Mouse (Mus musculus) heart, embryonic 10.5 days (tissue): Measurements from ENCODE around the gene Cmtm7. TPM values are rescaled to one million over a fixed set of nuclear protein-coding genes. Genes with fewer than 3 reads are reported as not detected.

Experiments used
- DNase-seq: peaks from one replicate; pipeline ENCODE4 v3.0.0-alpha.2; 2017; ENCODE audit warnings: low spot score
- H3K27ac ChIP-seq: fragments of 300-500 bp; sonication (generic); 2 replicates; pipeline ENCODE4 v1.5.1; 2016; ENCODE audit warnings: mild to moderate bottlenecking
- H3K27me3 ChIP-seq: fragments of 300-500 bp; sonication (generic); 2 replicates; pipeline ENCODE4 v1.6.1; 2016; ENCODE audit warnings: mild to moderate bottlenecking; ENCODE audit not compliant: poor library complexity, insufficient read depth, severe bottlenecking
- H3K36me3 ChIP-seq: fragments of 300-500 bp; sonication (generic); 2 replicates; pipeline ENCODE4 v1.6.1; 2016; ENCODE audit warnings: mild to moderate bottlenecking, moderate library complexity
- H3K4me1 ChIP-seq: fragments of 300-500 bp; sonication (generic); 2 replicates; pipeline ENCODE4 v1.6.1; 2016; ENCODE audit warnings: mild to moderate bottlenecking
- H3K4me3 ChIP-seq: fragments of 300-500 bp; sonication (generic); 2 replicates; pipeline ENCODE4 v1.5.1; 2016; ENCODE audit warnings: mild to moderate bottlenecking, moderate library complexity
- H3K9me3 ChIP-seq: fragments of 300-500 bp; sonication (generic); 2 replicates; pipeline ENCODE4 v1.6.1; 2016; ENCODE audit warnings: mild to moderate bottlenecking, moderate library complexity
- WGBS: fragments of 180-500 bp; shearing (Covaris S2); methylation state at CpG from one replicate; pipeline ENCODE4 v1.1.7; 2016; 5-methylcytosine and 5-hydroxymethylcytosine counted together
- polyA plus RNA-seq: library from polyadenylated mRNA; unstranded; fragments of >200 nt; fragmentation: Nextera tagmentation; extraction: Ambion mirVana; gene quantifications from 2 replicates; pipeline ENCODE4 v1.2.1, GENCODE M21; 2016

Gene Cmtm7
- polyA plus RNA-seq, 1 experiment from 2014 or later = 143 TPM

GRCm38 (mm10) chr9:114810837-114811236, 29.2 kb upstream of the Cmtm7 start:
- WGBS = 74% methylated on average over 11 of the region's 11 CpGs
- no peak for DNase-seq
- peaks cover 28% of the 10 kb centered on the region for H3K4me1 ChIP-seq

GRCm38 (mm10) chr9:114808671-114809070, 27.0 kb upstream of the Cmtm7 start:
- WGBS = 41% methylated on average over 5 of the region's 5 CpGs
- Histone ChIP-seq H3K36me3 (no peaks in the 10 kb centered on the region), H3K4me3 (no peak overlapping the region), H3K4me1 (peaks cover 38% of the 10 kb centered on the region), H3K27me3 (no peaks in the 10 kb centered on the region), H3K27ac (no peak overlapping the region), H3K9me3 (no peaks in the 10 kb centered on the region)
- no peak for DNase-seq

More at GRCm38 (mm10) chr9:114810837-114811236, 29.2 kb upstream of the Cmtm7 start:
- H3K9me3 ChIP-seq = no peaks in the 10 kb centered on the region
- no peak overlapping the region for H3K27ac ChIP-seq
- no peak overlapping the region for H3K4me3 ChIP-seq
- H3K36me3 ChIP-seq = no peaks in the 10 kb centered on the region
- no peaks in the 10 kb centered on the region for H3K27me3 ChIP-seq

GRCm38 (mm10) chr9:114807261-114807660, 25.6 kb upstream of the Cmtm7 start:
- Histone ChIP-seq H3K27me3 (no peaks in the 10 kb centered on the region), H3K4me1 (peaks cover 38% of the 10 kb centered on the region), H3K36me3 (no peaks in the 10 kb centered on the region), H3K4me3 (no peak overlapping the region), H3K27ac (peak overlapping the region; percentile 47; the same call in 1 of the 2 replicates), H3K9me3 (no peaks in the 10 kb centered on the region)
- 46% methylated on average over 8 of the region's 8 CpGs for WGBS
- no peak for DNase-seq

- Histone ChIP-seq H3K36me3 (no peaks in the 10 kb centered on the region), H3K4me1 (peaks cover 40% of the 10 kb centered on the region), H3K9me3 (no peaks in the 10 kb centered on the region), H3K4me3 (no peak overlapping the region), H3K27me3 (no peaks in the 10 kb centered on the region), H3K27ac (no peak overlapping the region)
- WGBS = 57% methylated on average over 19 of the region's 19 CpGs
- peak; percentile 79 for DNase-seq
Measured at GRCm38 (mm10) chr9:114805151-114805671, 23.6 kb upstream of the Cmtm7 start.

- Histone ChIP-seq H3K27me3 (no peaks in the 10 kb centered on the region), H3K4me1 (peaks cover 41% of the 10 kb centered on the region), H3K9me3 (no peaks in the 10 kb centered on the region), H3K36me3 (no peaks in the 10 kb centered on the region), H3K27ac (no peak overlapping the region), H3K4me3 (no peak overlapping the region)
- DNase-seq = no peak
- WGBS = 81% methylated on average over 1 of the region's 1 CpGs
Measured at GRCm38 (mm10) chr9:114802191-114802590, 20.5 kb upstream of the Cmtm7 start.

- no peaks in the 10 kb centered on the region for H3K36me3 ChIP-seq
- H3K4me1 ChIP-seq = peaks cover 47% of the 10 kb centered on the region
- H3K4me3 ChIP-seq = no peak overlapping the region
- WGBS = 50% methylated on average over 15 of the region's 15 CpGs
- H3K27ac ChIP-seq = peak overlapping the region; percentile 43; the same call in 1 of the 2 replicates
- no peak for DNase-seq
- H3K9me3 ChIP-seq = no peaks in the 10 kb centered on the region
- no peaks in the 10 kb centered on the region for H3K27me3 ChIP-seq
Measured at GRCm38 (mm10) chr9:114801301-114801700, 19.6 kb upstream of the Cmtm7 start.

DNA sequence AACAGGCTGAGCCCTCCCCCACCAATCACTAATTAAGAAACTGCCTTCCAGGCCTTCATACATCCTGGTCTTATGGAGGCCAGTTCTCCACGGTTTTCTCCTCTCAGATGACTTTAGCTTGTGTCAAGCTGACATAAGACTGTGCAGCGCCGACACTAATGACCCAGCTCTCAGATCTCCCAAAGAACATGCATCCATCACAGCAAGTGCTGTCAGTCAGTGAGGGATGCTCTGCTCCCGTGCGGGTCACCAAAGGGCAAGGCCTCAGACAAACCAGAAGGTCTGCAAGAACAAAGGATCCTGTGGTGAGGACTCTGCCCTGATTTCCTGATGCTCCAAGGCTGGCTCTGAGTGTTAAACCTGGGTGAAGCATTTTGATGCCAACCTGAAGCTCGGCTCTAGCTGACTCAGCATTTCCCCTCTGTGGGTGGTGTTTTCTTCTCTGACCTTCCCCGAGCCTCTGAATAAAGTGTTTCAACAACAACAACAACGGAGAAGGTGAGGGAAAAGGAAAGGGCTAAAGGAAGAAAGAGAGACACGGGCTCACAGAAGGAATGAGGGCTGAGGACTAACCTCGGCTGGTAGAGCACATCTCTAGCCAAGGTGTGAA, 17.9 kb upstream of the Cmtm7 start:
- Histone ChIP-seq H3K36me3 (no peaks in the 10 kb centered on the region), H3K4me1 (peaks cover 43% of the 10 kb centered on the region), H3K4me3 (no peak overlapping the region), H3K27me3 (no peaks in the 10 kb centered on the region), H3K9me3 (no peaks in the 10 kb centered on the region), H3K27ac (no peak overlapping the region)
- 50% methylated on average over 10 of the region's 10 CpGs for WGBS
- DNase-seq = no peak

DNA sequence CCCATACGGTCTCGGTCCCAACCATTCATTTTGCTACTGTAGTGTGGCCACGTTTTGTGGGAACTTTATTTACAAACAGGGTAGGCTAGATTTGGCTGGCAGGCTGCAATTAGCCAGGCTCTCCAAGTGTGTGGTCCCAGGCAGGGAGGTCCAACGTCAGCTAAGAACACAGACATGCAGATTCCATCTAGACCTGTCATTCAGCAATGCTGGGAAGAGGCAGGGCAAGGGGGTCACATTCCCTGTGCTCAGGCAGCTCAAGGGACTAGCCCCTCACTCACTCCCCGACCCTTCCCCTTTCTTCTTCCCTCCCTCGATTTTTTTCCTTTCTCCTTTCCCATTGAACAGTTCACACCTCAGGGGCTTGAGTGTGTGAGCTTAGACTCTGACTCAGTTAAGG, 17.2 kb upstream of the Cmtm7 start:
- Histone ChIP-seq H3K36me3 (no peaks in the 10 kb centered on the region), H3K4me1 (peaks cover 45% of the 10 kb centered on the region), H3K9me3 (no peaks in the 10 kb centered on the region), H3K27ac (0 out of 2 replicates have a peak overlapping the region, but pooled peaks have one; percentile 1), H3K27me3 (no peaks in the 10 kb centered on the region), H3K4me3 (no peak overlapping the region)
- WGBS = 47% methylated on average over 6 of the region's 6 CpGs
- DNase-seq = no peak

DNA sequence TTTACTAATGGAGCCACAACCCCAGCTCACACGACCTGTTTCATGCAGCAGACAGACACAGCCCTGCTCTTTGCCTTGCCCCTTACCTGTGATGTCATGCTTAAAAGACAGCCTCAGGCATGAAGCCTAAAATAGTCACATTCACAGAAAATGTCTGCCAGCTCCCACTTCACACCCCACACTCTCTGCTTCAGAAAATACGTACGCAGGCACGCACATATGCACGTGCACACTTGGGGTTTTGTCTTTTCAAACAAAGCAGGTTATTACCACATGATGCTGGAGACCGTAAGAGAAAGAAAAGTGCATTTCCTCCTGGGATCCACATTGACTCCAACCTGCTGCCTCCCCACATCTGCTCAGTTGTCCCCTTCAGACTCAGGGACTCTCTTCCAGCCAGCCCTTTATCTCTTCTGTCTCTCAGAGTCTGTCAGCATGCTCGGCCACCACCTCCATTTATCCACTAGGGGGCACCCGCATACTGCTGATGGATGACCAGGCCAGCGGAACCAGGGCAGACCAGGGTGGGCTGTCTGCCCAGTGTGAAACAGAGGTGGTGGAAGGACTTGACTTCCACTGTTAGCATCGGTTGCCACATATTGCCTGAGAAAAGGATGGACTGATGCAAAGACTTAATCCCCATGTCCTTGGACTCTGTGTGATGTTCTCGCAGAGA, 15.8 kb upstream of the Cmtm7 start:
- Histone ChIP-seq H3K27me3 (no peaks in the 10 kb centered on the region), H3K36me3 (no peaks in the 10 kb centered on the region), H3K4me3 (no peak overlapping the region), H3K9me3 (no peaks in the 10 kb centered on the region), H3K4me1 (peaks cover 45% of the 10 kb centered on the region), H3K27ac (0 out of 2 replicates have a peak overlapping the region, but pooled peaks have one; percentile 52)
- peak; percentile 91 for DNase-seq
- WGBS = 54% methylated on average over 11 of the region's 11 CpGs

DNA sequence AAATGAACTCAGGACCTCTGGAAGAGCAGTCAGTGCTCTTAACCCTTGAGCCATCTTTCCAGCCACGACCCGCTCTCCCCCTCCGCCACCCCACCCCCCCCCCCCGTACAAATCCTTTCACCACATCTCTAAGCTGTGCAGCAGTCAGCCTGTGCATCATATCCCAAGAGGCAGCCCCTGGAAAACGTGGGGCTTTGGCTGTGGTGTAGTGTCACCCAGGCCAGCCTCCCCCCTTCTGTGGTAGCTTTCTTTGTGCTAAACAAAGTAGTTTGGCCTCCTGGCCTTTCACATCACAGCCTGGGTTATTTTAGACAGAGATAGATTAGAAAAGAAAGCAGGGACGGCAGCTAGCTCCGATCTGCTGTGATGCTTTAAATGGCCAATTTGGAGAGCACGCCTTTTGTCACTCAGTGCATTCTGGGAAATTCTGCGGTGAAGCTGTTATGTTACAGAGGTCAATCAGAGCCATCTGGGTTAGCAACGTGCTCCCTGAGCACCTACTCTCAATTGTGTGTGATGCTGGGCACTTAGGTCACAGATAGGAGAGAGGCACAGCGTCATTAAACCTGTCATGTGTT, 14.9 kb upstream of the Cmtm7 start:
- 42% methylated on average over 11 of the region's 11 CpGs for WGBS
- Histone ChIP-seq H3K27ac (no peak overlapping the region), H3K4me1 (peaks cover 48% of the 10 kb centered on the region)

GRCm38 (mm10) chr9:114794491-114794890, 12.8 kb upstream of the Cmtm7 start:
- 67% methylated on average over 4 of the region's 4 CpGs for WGBS
- H3K4me1 ChIP-seq = peaks cover 38% of the 10 kb centered on the region
- no peaks in the 10 kb centered on the region for H3K36me3 ChIP-seq
- no peak for DNase-seq
- H3K9me3 ChIP-seq = no peaks in the 10 kb centered on the region
- H3K4me3 ChIP-seq = no peak overlapping the region
- no peaks in the 10 kb centered on the region for H3K27me3 ChIP-seq
- no peak overlapping the region for H3K27ac ChIP-seq

More for the DNA sequence above, 14.9 kb upstream of the Cmtm7 start:
- Histone ChIP-seq H3K4me3 (no peak overlapping the region), H3K9me3 (no peaks in the 10 kb centered on the region), H3K27me3 (no peaks in the 10 kb centered on the region), H3K36me3 (no peaks in the 10 kb centered on the region)
- DNase-seq = no peak

DNA sequence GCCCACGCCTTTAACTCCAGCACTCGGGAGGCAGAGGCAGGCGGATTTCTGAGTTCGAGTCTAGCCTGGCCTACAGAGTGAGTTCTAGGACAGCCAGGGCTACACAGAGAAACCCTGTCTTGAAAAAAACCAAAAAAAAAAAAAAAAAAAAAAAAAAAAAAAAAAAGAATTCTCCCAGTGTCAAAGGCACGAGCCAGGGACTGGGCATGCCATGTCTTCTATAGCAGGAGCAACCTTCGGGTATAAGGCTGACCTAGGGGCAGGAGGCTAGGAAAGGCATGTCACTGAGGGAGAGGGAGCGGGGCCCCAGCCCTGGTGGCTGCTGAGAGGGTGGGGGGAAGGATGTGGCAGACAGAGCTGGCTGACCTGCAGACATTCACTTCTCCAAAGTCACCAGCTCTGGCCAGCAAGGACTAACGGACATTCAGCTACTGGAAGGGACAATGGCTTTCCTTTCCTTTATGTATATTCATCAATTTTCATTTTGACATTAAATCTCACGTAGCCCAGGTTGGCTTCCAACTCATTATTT, 12.2 kb upstream of the Cmtm7 start:
- H3K9me3 ChIP-seq = no peaks in the 10 kb centered on the region
- H3K27ac ChIP-seq = no peak overlapping the region
- no peak for DNase-seq
- no peaks in the 10 kb centered on the region for H3K36me3 ChIP-seq
- H3K4me3 ChIP-seq = no peak overlapping the region
- H3K27me3 ChIP-seq = no peaks in the 10 kb centered on the region
- H3K4me1 ChIP-seq = peaks cover 32% of the 10 kb centered on the region
- WGBS = 85% methylated on average over 9 of the region's 9 CpGs

DNA sequence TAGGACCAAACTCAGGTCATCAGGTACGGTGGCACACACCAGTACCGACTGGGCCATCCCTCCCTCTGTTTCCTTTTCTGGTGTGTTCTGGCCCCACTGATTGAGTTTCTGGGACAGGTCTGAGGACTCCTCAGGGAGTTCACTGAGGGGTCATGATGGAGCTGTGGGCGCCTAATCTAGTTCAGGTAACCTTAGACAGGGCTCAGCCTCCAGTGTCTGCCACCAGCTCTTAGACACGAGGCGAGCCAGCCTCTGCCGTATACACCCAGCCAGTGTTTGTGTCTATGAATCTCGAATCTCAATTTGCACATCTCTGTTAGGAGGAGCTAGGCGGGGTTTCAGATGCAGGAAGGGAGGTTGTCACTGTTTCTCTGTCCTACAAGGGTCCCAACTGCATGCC, 8.3 kb upstream of the Cmtm7 start:
- no peak for DNase-seq
- peaks cover 14% of the 10 kb centered on the region for H3K4me1 ChIP-seq
- 79% methylated on average over 8 of the region's 8 CpGs for WGBS
- H3K27ac ChIP-seq = peak overlapping the region; percentile 3; the same call in 1 of the 2 replicates
- no peaks in the 10 kb centered on the region for H3K36me3 ChIP-seq
- no peaks in the 10 kb centered on the region for H3K9me3 ChIP-seq
- no peaks in the 10 kb centered on the region for H3K27me3 ChIP-seq
- no peak overlapping the region for H3K4me3 ChIP-seq
